Mouse (Mus musculus) fibroblast of lung, adult 2 months (primary cell): ENCODE data around the gene 2310033P09Rik.

Experiments
- DNase-seq: peaks from one replicate; pipeline ENCODE4 v3.0.0-alpha.2; 2011; ENCODE audit warnings: low read depth

Gene 2310033P09Rik

DNA sequence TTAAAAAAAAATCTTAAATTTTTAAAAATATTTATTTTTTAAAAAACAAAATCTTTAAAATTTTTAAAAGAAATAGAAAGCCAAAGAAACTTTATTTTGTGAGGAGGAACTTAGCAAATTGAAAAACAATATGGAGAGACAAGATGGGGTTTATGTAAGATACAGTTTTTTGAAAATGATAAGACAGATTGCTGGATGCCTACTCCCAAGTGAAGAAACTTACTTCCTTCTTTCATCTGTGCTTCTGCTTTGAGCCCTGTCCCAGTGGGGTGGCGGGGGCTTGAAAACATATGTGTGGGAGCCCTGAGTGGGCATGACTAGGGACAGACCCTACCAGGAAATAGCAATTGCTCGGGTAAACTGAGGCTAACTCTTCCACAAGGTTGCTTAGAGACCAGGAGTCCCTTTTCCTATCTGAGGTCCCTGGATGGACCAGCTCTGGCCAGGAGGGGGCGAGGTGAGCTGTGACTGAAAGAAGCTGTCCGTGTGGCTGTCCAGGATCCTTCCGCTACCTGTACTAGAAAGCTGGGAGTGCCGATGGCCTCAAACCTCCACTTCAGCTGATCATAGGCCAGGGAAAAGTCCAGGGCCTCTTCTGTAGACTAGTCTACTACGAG lies 22.1 kb downstream of the 2310033P09Rik start:
- no peak for DNase-seq

- no peak for DNase-seq
Measured at GRCm38 (mm10) chr11:59232797-59233196, 24.7 kb downstream of the 2310033P09Rik start.

DNA sequence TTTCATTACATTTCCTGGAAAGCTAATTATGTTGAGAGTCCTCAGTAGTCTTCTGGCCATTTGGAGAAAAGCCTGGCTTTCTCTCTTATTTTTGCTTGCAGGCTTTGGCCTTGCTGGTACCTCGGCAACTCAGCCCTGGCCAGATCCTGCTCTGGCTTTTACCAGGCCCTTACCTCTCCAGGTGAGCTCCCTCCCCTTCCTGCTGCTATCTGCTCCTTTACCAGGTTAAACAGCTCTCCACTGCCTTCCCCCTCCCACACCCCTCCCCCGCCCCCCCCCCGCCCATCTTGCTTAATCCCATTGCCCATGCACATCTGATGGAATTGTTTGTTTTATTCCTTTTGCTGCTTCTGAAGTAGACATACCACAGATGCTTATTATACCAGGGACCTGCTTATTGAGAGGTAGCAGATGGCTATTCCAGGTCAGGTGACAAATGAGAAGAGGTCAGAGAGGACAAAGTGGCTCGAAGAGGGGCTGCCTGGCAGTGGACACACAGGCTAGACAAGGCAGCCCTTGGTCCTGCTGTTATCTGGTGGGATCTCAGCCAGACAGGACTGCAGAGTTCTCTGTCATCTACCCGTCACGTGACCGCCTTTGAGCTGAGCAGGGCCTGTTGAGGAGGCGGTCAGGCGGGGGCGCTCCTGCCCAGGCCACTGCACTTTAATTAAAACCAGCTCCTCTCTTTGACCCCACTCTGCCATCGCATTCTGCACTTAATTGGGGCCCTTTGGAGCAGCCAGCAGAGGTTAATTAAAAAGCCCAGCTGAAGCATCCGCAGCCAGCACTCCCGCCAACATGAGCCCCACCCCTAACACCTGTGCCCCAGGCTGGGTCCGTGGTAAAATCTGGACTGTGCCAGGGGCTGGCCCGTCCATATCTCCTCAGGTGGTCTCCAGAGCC lies 30.7 kb downstream of the 2310033P09Rik start:
- no peak for DNase-seq

DNA sequence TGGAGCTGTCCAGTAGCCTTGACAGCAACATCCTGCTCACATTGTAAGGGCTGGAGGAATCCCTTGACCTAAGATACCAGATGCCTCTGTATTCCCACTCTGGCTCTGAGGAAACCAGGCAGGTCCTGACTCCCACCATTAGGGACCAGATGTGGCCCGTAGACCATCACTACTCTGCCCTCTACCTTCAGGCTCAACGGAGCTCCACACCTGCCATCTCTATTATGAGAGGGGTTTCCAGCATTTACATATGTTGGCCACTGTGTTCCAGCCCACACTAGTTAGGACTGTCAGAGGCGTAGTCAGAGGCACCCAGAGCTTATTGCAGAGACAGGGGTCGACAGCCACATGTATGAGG lies 31.3 kb downstream of the 2310033P09Rik start:
- DNase-seq, result no peak

- no peak for DNase-seq
Measured at GRCm38 (mm10) chr11:59239796-59240195, 31.7 kb downstream of the 2310033P09Rik start.

GRCm38 (mm10) chr11:59241841-59242240 lies 33.7 kb downstream of the 2310033P09Rik start:
- DNase-seq, result no peak

DNA sequence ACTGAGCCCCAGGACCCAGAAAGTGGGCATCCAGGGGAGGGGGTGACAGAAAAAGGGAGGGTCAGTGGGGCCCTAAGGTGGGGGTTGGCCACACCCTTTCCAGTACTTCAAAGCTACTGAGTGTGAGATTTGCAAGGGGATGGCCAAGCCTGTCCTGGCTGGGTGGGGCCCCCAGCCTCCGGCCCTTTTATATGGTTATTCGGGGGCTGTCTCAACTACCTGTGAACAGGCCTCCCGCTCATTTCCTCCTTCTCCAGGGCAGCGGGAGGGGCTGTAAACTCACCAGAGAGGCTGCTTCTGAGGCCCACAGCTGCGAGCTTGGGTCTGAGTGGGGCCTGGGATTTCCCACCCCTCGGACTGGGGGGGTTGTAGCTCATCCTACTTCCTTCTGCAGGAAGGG lies 35.7 kb downstream of the 2310033P09Rik start:
- no peak for DNase-seq

GRCm38 (mm10) chr11:59248101-59248500 lies 40.0 kb downstream of the 2310033P09Rik start:
- DNase-seq, result no peak

- no peak for DNase-seq
Measured at GRCm38 (mm10) chr11:59259647-59260046, 51.5 kb downstream of the 2310033P09Rik start.
